Comparison of ENCODE assay signal across 13 mouse cellular contexts in genomic region chr7:101526484-101526883, GRCm38 (mm10).
"Had no signal": no experiment of that assay in that cellular context is flagged by ENCODE, and none has a peak within 500 bp of the region (broad histone marks: within the 10 kb centered on the region; RNA-seq: fewer than 3 reads in every experiment).

No protein-coding gene starts in this region.

- DNase-seq: cerebellum, adult 8-10 months; cerebellum, adult 9-10 months; cerebellum, postnatal 25 days; embryo, embryonic 11 days; forebrain, postnatal 0 days; gastrocnemius, adult 2 months; gastrocnemius, postnatal 10 days; gastrocnemius, postnatal 14 days; gastrocnemius, postnatal 25 days; gastrocnemius, postnatal 36 days; heart, adult 11 months; heart, adult 18-20 months; heart, adult 2 months had no signal
